Mouse (Mus musculus) ES-E14 (cell line): ENCODE results near the gene Prdm9. TPM values are rescaled to one million over a fixed set of nuclear protein-coding genes. Genes with fewer than 3 reads are reported as not detected.

ENCODE experiments used
- DNase-seq: peaks from one replicate; pipeline ENCODE4 v3.0.0-alpha.2; 2013; ENCODE audit warnings: low read depth, low spot score
- H3K27ac ChIP-seq: 2 replicates; pipeline ENCODE4 v1.5.1; 2012; ENCODE audit warnings: low read depth, mild to moderate bottlenecking, low read length, moderate library complexity, mixed read lengths; ENCODE audit not compliant: poor library complexity, insufficient read depth, severe bottlenecking
- H3K36me3 ChIP-seq: 2 replicates; pipeline ENCODE4 v1.6.1; 2012; ENCODE audit warnings: mild to moderate bottlenecking, low read length, moderate library complexity, mixed read lengths; ENCODE audit not compliant: control insufficient read depth, poor library complexity, insufficient read depth, severe bottlenecking
- H3K4me1 ChIP-seq, 2 experiments: fragments of 150-350 bp in 1 of 2; sonication (generic) in 1 of 2; 2 replicates each; pipeline ENCODE4 v1.6.1; 2012; ENCODE audit warnings: low read length in 2 of 2, mild to moderate bottlenecking in 1 of 2, mixed read lengths in 1 of 2; ENCODE audit not compliant: control insufficient read depth in 2 of 2, insufficient read depth in 2 of 2, poor library complexity in 1 of 2
- H3K4me3 ChIP-seq, 2 experiments: fragments of 150-350 bp in 1 of 2; sonication (generic) in 1 of 2; 2 replicates each; pipeline ENCODE4 v1.5.1; 2012; ENCODE audit warnings: low read length in 2 of 2, low read depth in 1 of 2, mild to moderate bottlenecking in 1 of 2, mixed read lengths in 1 of 2; ENCODE audit not compliant: insufficient read depth in 1 of 2, poor library complexity in 1 of 2, severe bottlenecking in 1 of 2
- H3K9ac ChIP-seq: 2 replicates; pipeline ENCODE4 v1.6.1; 2012; ENCODE audit warnings: low read depth, mild to moderate bottlenecking, low read length, mixed read lengths; ENCODE audit not compliant: poor library complexity, insufficient read depth, severe bottlenecking
- H3K9me3 ChIP-seq: fragments of 150-350 bp; sonication (generic); 2 replicates; pipeline ENCODE4 v1.6.1; 2012; ENCODE audit warnings: low read depth, mild to moderate bottlenecking, low read length; ENCODE audit not compliant: control insufficient read depth, insufficient read depth
- CHD2 ChIP-seq: IDR thresholded peaks from 2 replicates; pipeline ENCODE4 v1.6.1; 2014; ENCODE audit warnings: mild to moderate bottlenecking, low read depth, low read length, inconsistent platforms
- HCFC1 ChIP-seq: IDR thresholded peaks from 2 replicates; pipeline ENCODE4 v1.6.1; 2012; ENCODE audit warnings: low read length, inconsistent platforms, borderline replicate concordance; ENCODE audit not compliant: insufficient read depth
- MAFK ChIP-seq: IDR thresholded peaks from 2 replicates; pipeline ENCODE4 v1.6.1; 2014; ENCODE audit warnings: mild to moderate bottlenecking, low read depth, low read length, inconsistent platforms; ENCODE audit not compliant: insufficient read depth
- ZC3H11A ChIP-seq: IDR thresholded peaks from 2 replicates; pipeline ENCODE4 v1.6.1; 2012; ENCODE audit warnings: low read depth, mild to moderate bottlenecking, inconsistent platforms, low read length, borderline replicate concordance
- ZNF384 ChIP-seq: IDR thresholded peaks from 2 replicates; pipeline ENCODE4 v1.6.1; 2012; ENCODE audit warnings: low read depth, low read length, inconsistent platforms
- in situ Hi-C, 2 experiments: fragments of 600-800 bp; cut with MboI; formaldehyde crosslinking; loops; one replicate each; pipeline ENCODE4 v1.15.1; 2025; ENCODE audit warnings: low sequenced_read_pairs in 2 of 2, inconsistent platforms in 1 of 2; ENCODE audit not compliant: unreplicated experiment in 2 of 2
- total RNA-seq: library from RNA; depleted of rRNA; stranded (reverse); fragments of 300-350 nt; gene quantifications from 2 replicates; pipeline ENCODE4 v1.2.3, GENCODE M21; 2012

The Prdm9 gene
- total RNA-seq, 1 experiment = 2.7 TPM

DNA sequence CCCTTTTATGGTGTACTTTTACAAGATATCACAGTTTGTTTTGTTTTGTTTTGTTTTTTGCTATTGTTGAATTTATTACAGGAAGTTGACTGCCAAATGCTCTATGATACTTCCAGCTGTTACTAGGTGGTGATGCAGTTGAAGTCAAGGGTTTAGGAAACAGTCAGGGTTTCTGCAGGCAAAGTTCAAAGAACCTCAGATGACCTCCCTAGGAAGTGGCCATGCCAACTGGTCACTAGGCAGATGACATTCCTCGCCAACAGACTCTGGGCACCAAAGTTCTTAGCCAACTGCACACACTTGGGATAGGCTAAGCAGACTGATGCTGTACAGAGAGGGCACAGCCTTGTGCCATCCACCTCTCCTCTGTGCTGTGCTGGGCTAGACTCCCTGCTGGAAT is 10.9 kb upstream of the Prdm9 start:
- H3K27ac ChIP-seq = no peak overlapping the region
- no peak overlapping the region for H3K4me3 ChIP-seq
- no peak overlapping the region for H3K9ac ChIP-seq
- in situ Hi-C loops = no loop called here
- no peaks in the 10 kb centered on the region for H3K9me3 ChIP-seq
- H3K4me1 ChIP-seq = no peaks in the 10 kb centered on the region; a peak in 1 of 4 replicates
- no peaks in the 10 kb centered on the region for H3K36me3 ChIP-seq
- DNase-seq = no peak
- TF ChIP-seq CHD2 = no peak
- no peak for TF ChIP-seq ZNF384
- TF ChIP-seq HCFC1 = no peak
- TF ChIP-seq ZC3H11A = no peak

DNA sequence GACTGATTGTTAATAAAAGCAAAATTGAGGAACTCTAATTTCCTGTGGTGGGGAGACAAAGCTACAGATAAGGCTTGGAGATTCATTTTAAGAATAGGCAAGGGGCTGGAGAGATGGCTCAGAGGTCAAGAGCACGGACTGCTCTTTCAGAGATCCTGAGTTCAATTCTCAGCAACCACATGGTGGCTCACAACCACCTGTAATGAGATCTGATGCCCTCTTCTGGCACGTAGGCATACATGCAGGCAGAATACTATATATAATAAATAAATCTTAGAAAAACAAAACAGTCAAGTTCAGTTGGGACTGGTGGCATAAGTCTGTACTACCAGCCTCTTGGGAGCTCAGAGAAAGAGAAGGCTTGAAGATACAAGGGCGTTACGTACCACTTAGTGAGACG is 2.8 kb upstream of the Prdm9 start:
- no peak overlapping the region for H3K4me3 ChIP-seq

DNA sequence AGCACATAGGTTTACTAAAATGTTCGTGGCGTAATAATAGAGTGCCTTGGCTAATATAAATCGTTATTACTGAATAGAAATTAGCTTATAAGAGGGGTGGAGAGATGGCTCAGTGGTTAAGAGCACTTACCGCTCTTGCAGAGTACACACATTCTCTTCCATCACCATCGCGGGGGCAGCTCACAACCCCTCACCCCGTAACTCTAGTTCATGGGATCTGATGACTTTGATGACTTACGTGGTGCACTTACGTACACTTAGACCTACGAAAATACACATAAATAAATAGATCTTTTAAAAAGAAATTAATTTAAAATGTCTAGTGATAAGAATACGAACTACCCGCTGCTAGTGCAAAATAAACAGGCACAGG is 760 bp upstream of the Prdm9 start:
- Histone ChIP-seq H3K9me3 (no peaks in the 10 kb centered on the region), H3K36me3 (no peaks in the 10 kb centered on the region), H3K9ac (peak overlapping the region; percentile 66), H3K27ac (no peak overlapping the region; the same call in 1 of the 2 replicates), H3K4me1 (peaks cover 3 to 4% of the 10 kb centered on the region in 2 experiments; a peak in 2 of 4 replicates), H3K4me3 (peak overlapping the region; percentile 51 to 85; a peak in 3 of 4 replicates)
- TF ChIP-seq MAFK = no peak
- TF ChIP-seq ZC3H11A = no peak
- no peak for TF ChIP-seq HCFC1
- TF ChIP-seq CHD2 = no peak
- no peak for TF ChIP-seq ZNF384
- in situ Hi-C loops = no loop called here
- DNase-seq = no peak

More for the DNA sequence above, 2.8 kb upstream of the Prdm9 start:
- in situ Hi-C loops = no loop called here
- Histone ChIP-seq H3K9ac (no peak overlapping the region), H3K27ac (no peak overlapping the region), H3K36me3 (no peaks in the 10 kb centered on the region), H3K9me3 (no peaks in the 10 kb centered on the region), H3K4me1 (peaks cover 3 to 4% of the 10 kb centered on the region in 2 experiments; a peak in 2 of 4 replicates)
- no peak for TF ChIP-seq ZC3H11A
- TF ChIP-seq HCFC1 = no peak
- TF ChIP-seq CHD2 = no peak
- no peak for TF ChIP-seq MAFK
- TF ChIP-seq ZNF384 = no peak
- DNase-seq = no peak

DNA sequence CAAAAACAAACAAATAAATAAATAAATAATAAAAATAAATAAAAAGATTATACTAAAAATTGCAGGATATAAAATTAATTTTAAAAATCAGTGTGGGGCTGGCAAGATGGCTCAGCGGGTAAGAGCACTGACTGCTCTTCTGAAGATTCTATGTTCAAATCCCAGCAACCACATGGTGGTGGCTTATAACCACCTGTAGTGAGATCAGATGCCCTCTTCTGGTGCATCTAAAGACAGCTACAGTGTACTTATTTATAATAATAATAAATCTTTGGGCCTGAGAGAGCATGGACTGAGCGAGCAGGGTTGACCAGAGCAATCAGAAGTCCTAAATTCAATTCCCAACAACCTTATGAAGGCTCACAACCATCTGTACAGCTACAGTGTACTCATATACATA is 4.2 kb downstream of the Prdm9 start:
- no peaks in the 10 kb centered on the region for H3K9me3 ChIP-seq
- H3K4me3 ChIP-seq = no peak overlapping the region
- in situ Hi-C loops = no loop called here
- H3K27ac ChIP-seq = no peak overlapping the region
- no peak overlapping the region for H3K9ac ChIP-seq
- H3K4me1 ChIP-seq = no peaks in the 10 kb centered on the region
- TF ChIP-seq ZNF384 = no peak
- TF ChIP-seq MAFK = no peak
- TF ChIP-seq CHD2 = no peak
- TF ChIP-seq HCFC1 = no peak
- TF ChIP-seq ZC3H11A = no peak
- no peaks in the 10 kb centered on the region for H3K36me3 ChIP-seq
- no peak for DNase-seq

DNA sequence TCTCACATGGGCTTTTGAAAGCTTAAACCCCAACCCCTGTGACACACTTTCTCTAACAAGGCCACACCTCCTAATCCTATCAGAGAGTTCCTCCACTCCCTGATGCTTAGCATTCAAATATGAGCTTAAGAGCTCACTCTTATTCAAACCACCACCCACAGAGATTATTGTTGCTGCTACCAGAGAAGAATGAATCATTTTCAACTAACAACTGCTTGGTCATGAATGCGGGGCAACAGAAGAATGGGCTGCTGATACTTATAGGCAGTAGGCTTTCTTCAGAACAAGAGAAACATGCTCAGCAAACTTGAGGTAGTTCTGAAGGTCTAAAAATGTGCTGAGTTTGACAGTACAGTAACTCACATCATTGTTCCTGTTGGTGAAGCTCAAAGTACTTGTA is 14.4 kb downstream of the Prdm9 start:
- TF ChIP-seq HCFC1 (no peak), MAFK (no peak), CHD2 (no peak), ZNF384 (no peak), ZC3H11A (no peak)
- H3K9me3 ChIP-seq = no peaks in the 10 kb centered on the region
- no peaks in the 10 kb centered on the region for H3K4me1 ChIP-seq
- in situ Hi-C loops = no loop called here
- no peak overlapping the region for H3K4me3 ChIP-seq
- H3K9ac ChIP-seq = no peak overlapping the region
- no peaks in the 10 kb centered on the region for H3K36me3 ChIP-seq
- H3K27ac ChIP-seq = no peak overlapping the region
- DNase-seq = no peak
